Mouse (Mus musculus) stomach, postnatal 0 days (tissue): ENCODE measurements at regions not wholly inside any gene's neighbourhood (a gene's known extent, or its start where the extent isn't known, plus 50 kb on each side); places are given as distances from the start of the nearest gene placed in this dataset.

ENCODE experiments used
- CTCF ChIP-seq: IDR thresholded peaks from 2 replicates; pipeline ENCODE4 v1.5.1; 2016; ENCODE audit warnings: antibody characterized with exemption, low read depth, mild to moderate bottlenecking, moderate library complexity
- EP300 ChIP-seq: optimal IDR thresholded peaks from 2 replicates; pipeline ENCODE3; 2016; ENCODE audit warnings: antibody characterized with exemption

DNA sequence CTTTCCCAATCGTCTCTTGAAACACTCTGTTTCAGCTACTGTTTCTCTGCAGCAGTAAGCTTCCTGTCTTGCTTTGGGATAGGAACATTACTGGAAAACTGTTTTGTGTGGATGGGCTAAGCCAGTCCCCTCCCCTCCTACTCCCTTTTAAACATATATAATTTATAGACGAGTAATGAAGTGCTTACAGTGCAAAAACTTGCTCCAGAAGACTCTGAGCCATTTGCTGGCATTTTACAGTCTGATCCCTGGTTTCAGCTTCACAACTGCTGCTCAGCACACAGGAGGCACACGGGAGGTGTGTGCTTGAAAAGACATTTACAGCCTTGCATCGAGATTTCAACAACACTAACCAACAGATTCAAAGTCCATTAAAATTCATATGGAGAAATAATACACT, 534.6 kb downstream of the Nfib start:
- TF ChIP-seq CTCF (no peak), EP300 (no peak)
